Mouse (Mus musculus): Measurements from ENCODE around the gene Chpf2.

DNA sequence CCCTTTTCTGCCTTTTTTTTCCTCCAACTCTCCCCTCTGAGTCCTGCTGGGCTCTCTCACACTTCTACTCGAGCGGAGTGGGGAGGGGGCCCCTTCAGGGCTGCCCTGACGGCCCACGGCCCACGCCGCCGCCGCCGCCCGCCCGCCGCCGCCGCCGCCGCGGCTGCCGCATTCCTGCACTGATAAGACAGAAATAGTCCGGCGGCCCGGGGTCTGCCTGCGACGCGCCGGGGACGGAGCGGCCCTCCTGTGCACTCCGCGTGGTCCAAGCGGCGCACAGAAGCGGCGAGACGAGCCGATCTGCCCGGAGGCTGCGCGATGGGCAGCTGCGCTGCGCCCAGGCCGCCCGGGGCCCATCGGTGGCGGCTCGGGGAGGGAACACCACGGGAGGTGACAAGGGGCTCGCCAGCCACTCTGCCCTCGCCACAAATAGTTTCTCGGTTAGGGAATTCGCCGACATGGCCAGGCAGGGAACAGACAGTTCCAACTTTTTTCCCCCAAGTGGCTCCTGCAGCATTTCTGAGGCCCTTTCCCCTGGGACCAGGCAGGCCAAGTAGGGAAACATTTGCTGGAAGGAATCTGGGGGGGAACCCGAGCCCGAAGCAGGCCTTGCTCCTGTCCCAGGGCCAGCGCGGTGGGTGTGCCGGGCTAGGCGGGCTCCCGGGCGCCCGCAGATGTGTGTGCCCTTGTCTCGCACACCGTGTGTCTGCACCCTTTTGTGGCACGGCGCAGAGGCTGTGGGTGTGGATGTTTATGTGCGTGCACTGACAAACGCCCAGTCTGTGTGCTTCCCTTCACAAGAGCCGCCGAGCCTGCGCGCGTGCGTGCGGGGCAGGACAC, 15.6 kb downstream of the Chpf2 start:
- TF ChIP-seq TAL1 (conservative IDR thresholded peaks at IDR 0.05; ENCODE audit: low read depth, low read length) = no peak
- TF ChIP-seq CTCF (IDR thresholded peaks at IDR 0.05; ENCODE audit: low read depth, low read length) = no peak
- no peak for TF ChIP-seq GATA2 (IDR thresholded peaks at IDR 0.05; ENCODE audit: borderline replicate concordance, low read depth, low read length)
- no peak for TF ChIP-seq POLR2AphosphoS5 (IDR thresholded peaks at IDR 0.05; ENCODE audit: insufficient replicate concordance, low read depth, low read length)
- no peak for TF ChIP-seq GATA1 (IDR thresholded peaks at IDR 0.05; ENCODE audit: borderline replicate concordance, low read length)

All from G1E (cell line).